Mouse (Mus musculus): ENCODE measurements around the gene Ccdc88c.

Gene Ccdc88c

GRCm38 (mm10) chr12:101028954-101029731 lies at the start of gene Ccdc88c:
Gene Ccdc88c (minus strand): TSS chr12:101029056.
- DNase-seq (ENCODE audit: low spot score) = no peak

GRCm38 (mm10) chr12:101077955-101078354 lies 49.1 kb upstream of the Ccdc88c start:
- no peak for DNase-seq (ENCODE audit: low spot score)

- DNase-seq (ENCODE audit: low spot score) = no peak
Observed at GRCm38 (mm10) chr12:101075433-101075832, 46.6 kb upstream of the Ccdc88c start.

- no peak for DNase-seq (ENCODE audit: low spot score)
Observed at GRCm38 (mm10) chr12:101074821-101075429, 46.1 kb upstream of the Ccdc88c start.

- DNase-seq (ENCODE audit: low spot score) = no peak
Observed at GRCm38 (mm10) chr12:101069813-101070212, 41.0 kb upstream of the Ccdc88c start.

GRCm38 (mm10) chr12:101066329-101066728 lies 37.5 kb upstream of the Ccdc88c start:
- DNase-seq (ENCODE audit: low spot score) = no peak

GRCm38 (mm10) chr12:101039956-101040355 lies 11.1 kb upstream of the Ccdc88c start:
- no peak for DNase-seq (ENCODE audit: low spot score)

GRCm38 (mm10) chr12:101028247-101028953 lies 456 bp downstream of the Ccdc88c start:
- no peak for DNase-seq (ENCODE audit: low spot score)

- no peak for DNase-seq (ENCODE audit: low spot score)
Observed at GRCm38 (mm10) chr12:101027451-101028246, 1.2 kb downstream of the Ccdc88c start.

- no peak for DNase-seq (ENCODE audit: low spot score)
Observed at GRCm38 (mm10) chr12:101026946-101027345, 1.9 kb downstream of the Ccdc88c start.

GRCm38 (mm10) chr12:101026518-101026917 lies 2.3 kb downstream of the Ccdc88c start:
- no peak for DNase-seq (ENCODE audit: low spot score)

GRCm38 (mm10) chr12:101026025-101026424 lies 2.8 kb downstream of the Ccdc88c start:
- DNase-seq (ENCODE audit: low spot score) = no peak

GRCm38 (mm10) chr12:101025379-101025778 lies 3.5 kb downstream of the Ccdc88c start:
- DNase-seq (ENCODE audit: low spot score) = peak; percentile 6

- DNase-seq (ENCODE audit: low spot score) = peak; percentile 3
Observed at GRCm38 (mm10) chr12:101024824-101025223, 4.0 kb downstream of the Ccdc88c start.

- no peak for DNase-seq (ENCODE audit: low spot score)
Observed at GRCm38 (mm10) chr12:101023143-101023542, 5.7 kb downstream of the Ccdc88c start.

GRCm38 (mm10) chr12:101022353-101022752 lies 6.5 kb downstream of the Ccdc88c start:
- DNase-seq (ENCODE audit: low spot score) = no peak

GRCm38 (mm10) chr12:101021484-101022226 lies 7.2 kb downstream of the Ccdc88c start:
- no peak for DNase-seq (ENCODE audit: low spot score)

GRCm38 (mm10) chr12:101020210-101021015 lies 8.4 kb downstream of the Ccdc88c start:
- no peak for DNase-seq (ENCODE audit: low spot score)

GRCm38 (mm10) chr12:101019443-101019842 lies 9.4 kb downstream of the Ccdc88c start:
- DNase-seq (ENCODE audit: low spot score) = no peak

- no peak for DNase-seq (ENCODE audit: low spot score)
Observed at GRCm38 (mm10) chr12:101019031-101019430, 9.8 kb downstream of the Ccdc88c start.
